Mouse (Mus musculus) T-helper 17 cell (primary cell): Measurements from ENCODE around the gene Gm9045.

ENCODE experiments used
- in situ Hi-C, 2 experiments: fragments of 300-600 bp; cut with MboI, MseI; formaldehyde crosslinking; loops; 1 replicate in 1 of 2; 2 replicates in 1 of 2; pipeline ENCODE4 v1.15.1; 2025; ENCODE audit warnings: high pct_unique_total_duplicates in 2 of 2

The Gm9045 gene

DNA sequence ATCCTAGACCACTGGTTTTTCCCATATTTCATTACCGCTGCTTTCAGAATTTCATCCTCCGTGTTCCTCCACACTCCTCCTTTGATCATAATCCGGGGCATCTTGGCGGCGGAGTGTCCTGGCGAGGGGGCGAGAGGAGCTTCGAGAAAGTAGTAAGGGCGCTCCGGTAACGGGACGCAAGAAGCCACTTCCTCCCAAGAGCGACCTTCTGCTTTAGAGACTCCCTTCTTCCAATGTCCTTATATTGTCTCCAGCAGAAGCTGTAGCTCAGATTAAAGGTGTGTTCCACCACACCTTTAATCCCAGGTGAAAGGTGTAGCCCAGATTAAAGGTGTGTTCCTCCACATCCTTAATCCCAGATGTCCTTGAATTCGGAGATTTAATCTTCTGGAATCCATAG is at the start of gene Gm9045:
TSS of gene Gm9045 (minus strand) at position 101 of the 400 bp plus-strand sequence.
- in situ Hi-C loops, result loop anchor here in 1 of 2 experiments (25.0 kb wide), 1 partner anchor 650 kb away; no protein-coding TSS in a partner anchor

DNA sequence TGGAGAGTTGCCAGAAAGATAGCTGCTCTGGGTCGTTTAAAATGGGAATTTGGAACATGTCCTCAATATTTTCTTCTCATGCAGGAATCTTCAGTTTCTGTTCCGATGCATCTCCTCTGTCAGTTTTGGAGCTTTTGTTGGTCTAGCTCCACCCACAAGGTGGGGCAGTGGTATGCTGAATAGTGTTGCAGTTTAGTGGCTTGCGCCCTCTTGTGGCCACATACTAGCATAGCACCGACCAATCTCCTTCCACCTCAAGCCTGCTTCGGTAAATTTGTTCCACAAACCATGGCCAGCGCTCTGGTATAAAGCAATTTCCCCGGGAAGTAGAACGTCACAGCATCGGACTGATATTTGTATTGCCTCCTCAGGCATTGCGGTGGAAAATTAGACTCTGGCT is 32.8 kb upstream of the Gm9045 start:
- in situ Hi-C loops, result loop anchor here in 1 of 2 experiments (25.0 kb wide), 1 partner anchor 133 kb away; the partner anchor contains the start of gene Gm32717

GRCm38 (mm10) chr10:118369518-118369917 is 31.9 kb upstream of the Gm9045 start:
- in situ Hi-C loops, result loop anchor here (5.0 to 25.0 kb wide), 4 partner anchors 98 to 212 kb away; partner anchors contain the start of gene Gm32717 (in 1 of the 2)

GRCm38 (mm10) chr10:118354005-118354404 is 16.4 kb upstream of the Gm9045 start, which contains the start of gene Gm9049:
TSS of gene Gm9049 (minus strand) at chr10:118354105.
- in situ Hi-C loops, result loop anchor here (10.0 to 25.0 kb wide), 2 partner anchors 49 to 117 kb away; partner anchors contain the start of gene Gm32717 (in 1 of the 2)

DNA sequence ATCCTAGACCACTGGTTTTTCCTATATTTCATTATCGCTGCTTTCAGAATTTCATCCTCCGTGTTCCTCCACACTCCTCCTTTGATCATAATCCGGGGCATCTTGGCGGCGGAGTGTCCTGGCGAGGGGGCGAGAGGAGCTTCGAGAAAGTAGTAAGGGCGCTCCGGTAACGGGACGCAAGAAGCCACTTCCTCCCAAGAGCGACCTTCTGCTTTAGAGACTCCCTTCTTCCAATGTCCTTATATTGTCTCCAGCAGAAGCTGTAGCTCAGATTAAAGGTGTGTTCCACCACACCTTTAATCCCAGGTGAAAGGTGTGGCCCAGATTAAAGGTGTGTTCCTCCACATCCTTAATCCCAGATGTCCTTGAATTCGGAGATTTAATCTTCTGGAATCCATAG is 10.9 kb upstream of the Gm9045 start, which contains the start of gene Gm9048:
TSS of gene Gm9048 (minus strand) at position 101 of the 400 bp plus-strand sequence.
- in situ Hi-C loops, result loop anchor here in 1 of 2 experiments (25.0 kb wide), 1 partner anchor 639 kb away; no protein-coding TSS in a partner anchor

DNA sequence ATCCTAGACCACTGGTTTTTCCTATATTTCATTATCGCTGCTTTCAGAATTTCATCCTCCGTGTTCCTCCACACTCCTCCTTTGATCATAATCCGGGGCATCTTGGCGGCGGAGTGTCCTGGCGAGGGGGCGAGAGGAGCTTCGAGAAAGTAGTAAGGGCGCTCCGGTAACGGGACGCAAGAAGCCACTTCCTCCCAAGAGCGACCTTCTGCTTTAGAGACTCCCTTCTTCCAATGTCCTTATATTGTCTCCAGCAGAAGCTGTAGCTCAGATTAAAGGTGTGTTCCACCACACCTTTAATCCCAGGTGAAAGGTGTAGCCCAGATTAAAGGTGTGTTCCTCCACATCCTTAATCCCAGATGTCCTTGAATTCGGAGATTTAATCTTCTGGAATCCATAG is 5.5 kb upstream of the Gm9045 start, which contains the start of gene Gm9046:
TSS of gene Gm9046 (minus strand) at position 101 of the 400 bp plus-strand sequence.
- in situ Hi-C loops, result loop anchor here in 1 of 2 experiments (25.0 kb wide), 1 partner anchor 644 kb away; no protein-coding TSS in a partner anchor

DNA sequence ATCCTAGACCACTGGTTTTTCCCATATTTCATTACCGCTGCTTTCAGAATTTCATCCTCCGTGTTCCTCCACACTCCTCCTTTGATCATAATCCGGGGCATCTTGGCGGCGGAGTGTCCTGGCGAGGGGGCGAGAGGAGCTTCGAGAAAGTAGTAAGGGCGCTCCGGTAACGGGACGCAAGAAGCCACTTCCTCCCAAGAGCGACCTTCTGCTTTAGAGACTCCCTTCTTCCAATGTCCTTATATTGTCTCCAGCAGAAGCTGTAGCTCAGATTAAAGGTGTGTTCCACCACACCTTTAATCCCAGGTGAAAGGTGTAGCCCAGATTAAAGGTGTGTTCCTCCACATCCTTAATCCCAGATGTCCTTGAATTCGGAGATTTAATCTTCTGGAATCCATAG is 5.3 kb downstream of the Gm9045 start, which contains the start of gene Gm9044:
TSS of gene Gm9044 (minus strand) at position 101 of the 400 bp plus-strand sequence.
- in situ Hi-C loops, result loop anchor here in 1 of 2 experiments (5.0 to 25.0 kb wide), 2 partner anchors 290 to 655 kb away; no protein-coding TSS in a partner anchor

- in situ Hi-C loops, result loop anchor here in 1 of 2 experiments (5.0 to 25.0 kb wide), 2 partner anchors 35 to 660 kb away; no protein-coding TSS in a partner anchor
Observed at GRCm38 (mm10) chr10:118326869-118327268, 10.8 kb downstream of the Gm9045 start, which contains the start of gene Gm9040. TSS of gene Gm9040 (minus strand) at chr10:118326969.

GRCm38 (mm10) chr10:118319024-118319423 is 18.6 kb downstream of the Gm9045 start:
- in situ Hi-C loops, result no loop called here

GRCm38 (mm10) chr10:118302133-118302532 is 35.5 kb downstream of the Gm9045 start:
- in situ Hi-C loops, result loop anchor here (10.0 kb wide), 1 partner anchor 53 kb away; the partner anchor contains the start of gene Gm9049 (in 2 of the 2)

GRCm38 (mm10) chr10:118294938-118295337 is 42.7 kb downstream of the Gm9045 start, which contains the start of gene Iltifb:
TSS of gene Iltifb (minus strand) at chr10:118295038.
- in situ Hi-C loops, result loop anchor here (5.0 kb wide), 1 partner anchor 88 kb away; no protein-coding TSS in a partner anchor
